Mouse (Mus musculus): Measurements from ENCODE around the gene Sema3a. TPM values are rescaled to one million over a fixed set of nuclear protein-coding genes. Genes with fewer than 3 reads are reported as not detected.
"Not testable (repeated sequence)": the region's sequence is repeated elsewhere in the genome, so short reads cannot be mapped to it uniquely, and the experiment has no call there.

The Sema3a gene
- polyA plus RNA-seq, 1 experiment from 2014 or later = 16.6 TPM

DNA sequence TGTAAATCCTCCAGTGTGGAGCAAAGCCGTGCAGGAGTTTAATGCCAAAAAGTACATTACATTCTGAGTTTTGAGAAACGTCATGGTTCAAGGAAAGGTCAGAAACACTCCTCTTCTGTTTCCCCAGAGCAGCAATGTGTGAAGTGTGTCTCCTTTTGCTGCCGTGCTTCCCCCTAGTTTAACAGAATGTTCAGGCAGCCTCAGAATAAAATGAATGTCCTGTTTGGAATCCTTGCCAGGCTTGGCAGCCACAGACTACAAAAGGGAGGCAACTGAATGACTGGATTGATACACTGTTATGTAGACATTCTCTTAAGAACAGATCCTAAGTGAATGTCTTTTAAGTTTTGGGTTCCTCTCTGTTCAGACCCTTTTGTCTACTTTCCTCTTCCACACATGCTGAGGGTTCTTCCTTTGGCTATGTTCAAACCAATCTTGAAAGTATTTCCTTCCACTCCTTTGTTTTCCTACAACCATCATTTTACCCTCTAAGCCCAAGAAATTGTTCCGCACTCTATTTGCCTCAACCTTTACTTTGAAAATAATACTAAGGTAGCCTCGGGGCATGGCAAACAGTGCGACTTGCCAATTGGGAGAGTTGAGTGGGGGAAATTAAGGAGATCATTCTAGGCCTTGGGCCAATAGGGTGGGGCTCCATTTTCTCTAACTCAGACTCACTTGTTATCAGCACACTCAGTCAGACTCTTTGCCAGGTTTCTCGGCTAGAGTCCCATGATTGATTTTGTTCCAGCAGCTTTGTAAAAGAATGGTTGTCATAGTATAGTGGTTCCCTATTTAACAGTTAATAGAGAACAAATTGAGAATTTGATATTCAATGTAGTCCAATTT lies 345.1 kb downstream of the Sema3a start:
- ATAC-seq (peak; percentile 89), DNase-seq (ENCODE audit: low spot score) (peak; percentile 93)
- no peaks in the 10 kb centered on the region for H3K36me3 ChIP-seq (ENCODE audit: control insufficient read depth, insufficient read depth, low read length)
- no peak overlapping the region for H3K4me2 ChIP-seq (ENCODE audit: low read length)
- no peaks in the 10 kb centered on the region for H3K27me3 ChIP-seq (replicated peaks; ENCODE audit: control insufficient read depth, insufficient read depth, low read length)
- 0 out of 2 replicates have a peak overlapping the region, but pooled peaks have one; percentile 0 for H3K27ac ChIP-seq (ENCODE audit: low read depth, low read length)
- H3K9ac ChIP-seq (ENCODE audit: low read length) = no peak overlapping the region
- WGBS = 20% methylated on average over 7 of the region's 7 CpGs
- no peak overlapping the region for H3K4me3 ChIP-seq (ENCODE audit: low read depth, low read length)
- no peaks in the 10 kb centered on the region for H3K9me3 ChIP-seq (replicated peaks; ENCODE audit: control insufficient read depth, low read length)
- H3K4me1 ChIP-seq (ENCODE audit: control insufficient read depth, insufficient read depth, low read length) = peaks cover 10% of the 10 kb centered on the region

DNA sequence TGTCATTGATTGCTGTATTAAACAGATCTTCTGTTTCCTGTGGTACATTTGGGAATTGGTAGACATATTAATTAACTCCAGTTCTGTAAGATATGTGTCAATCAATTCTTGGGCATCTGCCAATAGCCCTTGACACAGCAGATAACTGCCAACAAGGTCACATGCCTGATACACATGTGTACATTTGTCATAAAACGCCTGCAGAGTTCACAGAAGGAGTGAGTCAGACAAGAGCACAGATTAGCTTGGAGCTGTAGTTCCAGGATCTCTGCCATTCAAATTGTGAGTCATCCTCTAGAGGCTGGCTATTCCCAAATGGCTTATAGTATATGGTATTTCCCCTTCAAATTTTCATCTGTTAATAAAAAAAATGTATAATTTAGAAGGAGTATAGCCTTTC lies 352.4 kb downstream of the Sema3a start:
- ATAC-seq = 0 out of 2 replicates have a peak, but pooled peaks have one; percentile 29
- DNase-seq (ENCODE audit: low spot score) = peak; percentile 58
- Histone ChIP-seq H3K9me3 (replicated peaks; ENCODE audit: control insufficient read depth, low read length) (no peaks in the 10 kb centered on the region), H3K4me3 (ENCODE audit: low read depth, low read length) (no peak overlapping the region), H3K4me1 (ENCODE audit: control insufficient read depth, insufficient read depth, low read length) (no peaks in the 10 kb centered on the region), H3K27me3 (replicated peaks; ENCODE audit: control insufficient read depth, insufficient read depth, low read length) (no peaks in the 10 kb centered on the region), H3K9ac (ENCODE audit: low read length) (no peak overlapping the region), H3K36me3 (ENCODE audit: control insufficient read depth, insufficient read depth, low read length) (no peaks in the 10 kb centered on the region), H3K27ac (ENCODE audit: low read depth, low read length) (no peak overlapping the region), H3K4me2 (ENCODE audit: low read length) (no peak overlapping the region)
- WGBS = 63% methylated on average over 1 of the region's 1 CpGs

DNA sequence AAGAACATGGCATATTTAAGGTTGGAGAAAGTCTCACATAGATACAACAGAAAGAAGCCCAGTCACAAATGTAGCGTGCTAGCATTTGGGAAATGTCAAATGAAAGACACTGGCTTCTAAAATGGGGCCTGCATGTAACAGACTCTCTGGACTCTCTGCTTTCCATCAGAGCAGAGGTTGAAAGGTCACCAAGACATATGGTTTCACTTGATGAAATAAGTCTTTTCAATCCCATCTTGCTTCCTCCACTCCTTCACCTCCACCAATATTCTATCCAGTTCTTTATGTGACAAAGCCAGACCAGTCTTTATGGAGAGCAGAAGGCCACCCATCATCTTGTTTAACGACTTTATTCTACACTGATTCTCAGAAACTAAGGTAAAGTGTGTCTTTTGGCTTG lies 363.5 kb downstream of the Sema3a start:
- ATAC-seq = no peak
- 80% methylated on average over 2 of the region's 2 CpGs for WGBS
- H3K27ac ChIP-seq (ENCODE audit: low read depth, low read length) = no peak overlapping the region

GRCm38 (mm10) chr5:13495967-13496366 lies 370.8 kb downstream of the Sema3a start:
- H3K4me3 ChIP-seq (ENCODE audit: low read depth, low read length); H3K36me3 ChIP-seq (ENCODE audit: control insufficient read depth, insufficient read depth, low read length); H3K4me1 ChIP-seq (ENCODE audit: control insufficient read depth, insufficient read depth, low read length); H3K27ac ChIP-seq (ENCODE audit: low read depth, low read length); H3K9me3 ChIP-seq (replicated peaks; ENCODE audit: control insufficient read depth, low read length); H3K27me3 ChIP-seq (replicated peaks; ENCODE audit: control insufficient read depth, insufficient read depth, low read length); ATAC-seq; H3K4me2 ChIP-seq (ENCODE audit: low read length); H3K9ac ChIP-seq (ENCODE audit: low read length); DNase-seq (ENCODE audit: low spot score): not testable (repeated sequence)
- WGBS = 96% methylated on average over 3 of the region's 3 CpGs

More for the DNA sequence above, 363.5 kb downstream of the Sema3a start:
- H3K4me1 ChIP-seq (ENCODE audit: control insufficient read depth, insufficient read depth, low read length) = no peaks in the 10 kb centered on the region
- H3K9ac ChIP-seq (ENCODE audit: low read length) = no peak overlapping the region
- no peaks in the 10 kb centered on the region for H3K36me3 ChIP-seq (ENCODE audit: control insufficient read depth, insufficient read depth, low read length)
- no peak overlapping the region for H3K4me3 ChIP-seq (ENCODE audit: low read depth, low read length)
- DNase-seq (ENCODE audit: low spot score) = no peak
- H3K4me2 ChIP-seq (ENCODE audit: low read length) = no peak overlapping the region
- no peaks in the 10 kb centered on the region for H3K27me3 ChIP-seq (replicated peaks; ENCODE audit: control insufficient read depth, insufficient read depth, low read length)
- no peaks in the 10 kb centered on the region for H3K9me3 ChIP-seq (replicated peaks; ENCODE audit: control insufficient read depth, low read length)

- DNase-seq (ENCODE audit: low spot score) (peak; percentile 10), ATAC-seq (no peak)
- Histone ChIP-seq H3K9ac (ENCODE audit: low read length) (no peak overlapping the region), H3K4me3 (ENCODE audit: low read depth, low read length) (no peak overlapping the region), H3K36me3 (ENCODE audit: control insufficient read depth, insufficient read depth, low read length) (no peaks in the 10 kb centered on the region), H3K27me3 (replicated peaks; ENCODE audit: control insufficient read depth, insufficient read depth, low read length) (no peaks in the 10 kb centered on the region), H3K27ac (ENCODE audit: low read depth, low read length) (no peak overlapping the region), H3K4me2 (ENCODE audit: low read length) (no peak overlapping the region), H3K4me1 (ENCODE audit: control insufficient read depth, insufficient read depth, low read length) (no peaks in the 10 kb centered on the region), H3K9me3 (replicated peaks; ENCODE audit: control insufficient read depth, low read length) (no peaks in the 10 kb centered on the region)
- WGBS = 74% methylated on average over 2 of the region's 2 CpGs
Observed at GRCm38 (mm10) chr5:13499835-13500234, 374.6 kb downstream of the Sema3a start.

DNA sequence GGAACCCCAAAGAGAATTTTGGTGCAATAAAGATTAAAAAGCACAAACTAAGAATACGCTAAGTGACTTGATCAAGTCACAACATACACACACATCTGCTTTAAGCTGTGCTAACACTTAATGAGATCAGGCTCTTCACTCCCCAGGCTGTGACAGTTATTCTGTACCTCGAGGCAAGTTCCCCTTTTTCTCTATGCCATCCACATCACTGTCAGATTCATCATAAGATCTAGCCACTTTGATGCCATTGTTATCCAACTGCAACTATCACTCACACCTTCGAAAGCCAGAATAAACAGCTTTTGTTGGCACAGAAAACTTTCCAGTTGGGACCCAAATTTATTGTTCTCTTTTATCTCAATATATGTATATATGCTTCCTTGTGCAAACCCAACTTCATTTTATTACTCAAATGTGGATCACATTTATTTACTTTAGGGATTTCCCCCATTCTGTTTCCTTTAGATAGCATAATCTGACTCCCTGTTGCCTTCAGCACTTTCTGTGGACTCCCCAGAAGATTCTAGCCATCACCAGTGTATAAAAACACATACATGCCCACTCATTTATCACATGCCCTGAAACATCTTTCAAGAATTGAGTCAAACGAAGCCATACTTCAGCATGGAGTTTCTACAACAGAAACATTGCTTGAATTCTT lies 380.8 kb downstream of the Sema3a start:
- H3K36me3 ChIP-seq (ENCODE audit: control insufficient read depth, insufficient read depth, low read length) = no peaks in the 10 kb centered on the region
- H3K4me3 ChIP-seq (ENCODE audit: low read depth, low read length) = no peak overlapping the region
- WGBS = 71% methylated on average over 4 of the region's 4 CpGs
- no peak overlapping the region for H3K9ac ChIP-seq (ENCODE audit: low read length)
- H3K4me2 ChIP-seq (ENCODE audit: low read length) = no peak overlapping the region
- no peaks in the 10 kb centered on the region for H3K9me3 ChIP-seq (replicated peaks; ENCODE audit: control insufficient read depth, low read length)
- ATAC-seq (no peak), DNase-seq (ENCODE audit: low spot score) (no peak)
- H3K27ac ChIP-seq (ENCODE audit: low read depth, low read length) = no peak overlapping the region
- H3K4me1 ChIP-seq (ENCODE audit: control insufficient read depth, insufficient read depth, low read length) = no peaks in the 10 kb centered on the region
- H3K27me3 ChIP-seq (replicated peaks; ENCODE audit: control insufficient read depth, insufficient read depth, low read length) = no peaks in the 10 kb centered on the region

DNA sequence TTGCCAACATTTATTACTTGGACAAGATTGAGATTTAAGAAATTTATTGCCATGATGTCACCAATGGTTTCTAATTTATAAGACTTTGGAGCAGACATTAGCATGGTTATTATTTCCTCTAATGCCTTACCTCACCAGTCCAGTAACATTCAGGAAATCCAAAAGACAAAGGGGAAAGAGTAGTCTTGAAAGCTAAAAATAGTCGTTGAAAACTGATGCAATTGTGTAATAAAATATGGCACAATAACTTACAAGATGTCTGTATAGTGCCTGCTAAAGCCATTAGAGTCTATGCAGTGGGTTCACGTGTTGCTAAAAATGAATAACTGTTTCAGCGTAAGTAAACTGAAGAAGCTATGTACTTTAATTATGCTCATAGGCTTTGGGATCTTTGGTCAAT lies 383.9 kb downstream of the Sema3a start:
- Histone ChIP-seq H3K9me3 (replicated peaks; ENCODE audit: control insufficient read depth, low read length) (no peaks in the 10 kb centered on the region), H3K27me3 (replicated peaks; ENCODE audit: control insufficient read depth, insufficient read depth, low read length) (no peaks in the 10 kb centered on the region), H3K27ac (ENCODE audit: low read depth, low read length) (no peak overlapping the region), H3K4me1 (ENCODE audit: control insufficient read depth, insufficient read depth, low read length) (no peaks in the 10 kb centered on the region), H3K4me3 (ENCODE audit: low read depth, low read length) (no peak overlapping the region), H3K9ac (ENCODE audit: low read length) (no peak overlapping the region), H3K36me3 (ENCODE audit: control insufficient read depth, insufficient read depth, low read length) (no peaks in the 10 kb centered on the region), H3K4me2 (ENCODE audit: low read length) (no peak overlapping the region)
- no peak for DNase-seq (ENCODE audit: low spot score)
- 74% methylated on average over 3 of the region's 3 CpGs for WGBS
- no peak for ATAC-seq

- Histone ChIP-seq H3K4me1 (ENCODE audit: control insufficient read depth, insufficient read depth, low read length) (no peaks in the 10 kb centered on the region), H3K27me3 (replicated peaks; ENCODE audit: control insufficient read depth, insufficient read depth, low read length) (no peaks in the 10 kb centered on the region), H3K9me3 (replicated peaks; ENCODE audit: control insufficient read depth, low read length) (no peaks in the 10 kb centered on the region), H3K9ac (ENCODE audit: low read length) (no peak overlapping the region), H3K4me3 (ENCODE audit: low read depth, low read length) (no peak overlapping the region), H3K36me3 (ENCODE audit: control insufficient read depth, insufficient read depth, low read length) (no peaks in the 10 kb centered on the region), H3K27ac (ENCODE audit: low read depth, low read length) (no peak overlapping the region), H3K4me2 (ENCODE audit: low read length) (no peak overlapping the region)
- 96% methylated on average over 4 of the region's 4 CpGs for WGBS
- DNase-seq (ENCODE audit: low spot score) (no peak), ATAC-seq (no peak)
Observed at GRCm38 (mm10) chr5:13517018-13517417, 391.8 kb downstream of the Sema3a start.

DNA sequence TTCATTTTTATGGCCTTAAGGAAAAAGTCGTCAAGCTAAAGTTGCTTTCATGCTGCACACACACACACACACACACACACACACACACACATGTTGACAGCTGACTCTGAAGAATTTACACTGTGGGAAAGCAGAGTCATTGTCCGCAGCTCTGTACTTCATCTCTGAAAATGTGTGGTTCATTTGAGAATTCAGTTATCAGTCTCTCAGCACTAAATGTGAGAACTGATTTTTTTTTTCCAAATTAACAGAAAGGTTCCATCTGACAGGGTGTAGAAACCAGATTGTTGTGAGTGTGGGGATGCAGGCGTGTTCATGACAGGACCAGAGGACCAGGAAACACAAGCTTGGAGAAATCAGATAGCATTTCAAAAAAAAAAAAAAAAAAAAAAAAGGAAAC lies 400.4 kb downstream of the Sema3a start:
- Histone ChIP-seq H3K27me3 (replicated peaks; ENCODE audit: control insufficient read depth, insufficient read depth, low read length) (no peaks in the 10 kb centered on the region), H3K9me3 (replicated peaks; ENCODE audit: control insufficient read depth, low read length) (no peaks in the 10 kb centered on the region), H3K36me3 (ENCODE audit: control insufficient read depth, insufficient read depth, low read length) (no peaks in the 10 kb centered on the region), H3K4me2 (ENCODE audit: low read length) (no peak overlapping the region), H3K27ac (ENCODE audit: low read depth, low read length) (peak overlapping the region; percentile 39; the same call in 1 of the 2 replicates), H3K4me1 (ENCODE audit: control insufficient read depth, insufficient read depth, low read length) (peaks cover 5% of the 10 kb centered on the region; the same call in 1 of the 2 replicates), H3K4me3 (ENCODE audit: low read depth, low read length) (no peak overlapping the region), H3K9ac (ENCODE audit: low read length) (no peak overlapping the region)
- ATAC-seq = no peak
- 52% methylated on average over 3 of the region's 3 CpGs for WGBS
- DNase-seq (ENCODE audit: low spot score) = peak; percentile 51

All from forebrain, embryonic 14.5 days (tissue).